Mouse (Mus musculus) brain, adult 2 months (tissue): ENCODE measurements at regions not wholly inside any gene's neighbourhood (a gene's known extent, or its start where the extent isn't known, plus 50 kb on each side); places are given as distances from the start of the nearest gene placed in this dataset.
A peak's percentile ranks its signal among the peaks of the same experiment; 100 is the strongest.

Source experiments
- DNase-seq: peaks from one replicate; pipeline ENCODE4 v3.0.0; 2011; ENCODE audit warnings: low read depth, low spot score

- no peak for DNase-seq
These were observed 667.3 kb upstream of the Nudt12 start for GRCm38 (mm10) chr17:59680511-59680910.

- peak; percentile 3 for DNase-seq
These were observed 629.4 kb upstream of the Nudt12 start for GRCm38 (mm10) chr17:59642558-59642957.
